In genomic region chr11:57539841-57540418, GRCm38 (mm10) we compare ENCODE assay signal across 26 mouse cellular contexts. TPM values are rescaled to one million over a fixed set of nuclear protein-coding genes. Genes with fewer than 3 reads are reported as not detected.
DNase-seq lines count a peak whose midpoint lies in the region; ATAC-seq lines count a peak whose summit lies in the region.
"Had no signal": no experiment of that assay in that cellular context is flagged by ENCODE, and none has a peak within 500 bp of the region (broad histone marks: within the 10 kb centered on the region; RNA-seq: fewer than 3 reads in every experiment).

No protein-coding gene starts in this region.

- no peaks in the 10 kb centered on the region for H3K9me3 ChIP-seq in forebrain, embryonic 13.5 days (replicated peaks)
- no peaks in the 10 kb centered on the region for H3K9me3 ChIP-seq in forebrain, embryonic 12.5 days
- no peaks in the 10 kb centered on the region for H3K9me3 ChIP-seq in midbrain, embryonic 12.5 days
- H3K9me3 ChIP-seq in midbrain, embryonic 16.5 days (replicated peaks; ENCODE audit: control insufficient read depth, low read length, poor library complexity, severe bottlenecking): no peaks in the 10 kb centered on the region
- H3K9me3 ChIP-seq in forebrain, embryonic 15.5 days: no peaks in the 10 kb centered on the region
- H3K9me3 ChIP-seq: G1E; hindbrain, embryonic 12.5 days; limb, embryonic 10.5 days; liver, embryonic 15.5 days; neural tube, embryonic 15.5 days had no signal

- no peak overlapping the region for H3K4me3 ChIP-seq in forebrain, embryonic 13.5 days
- no peak overlapping the region for H3K4me3 ChIP-seq in forebrain, embryonic 12.5 days (replicated peaks)
- H3K4me3 ChIP-seq in midbrain, embryonic 12.5 days: no peak overlapping the region
- no peak overlapping the region for H3K4me3 ChIP-seq in midbrain, embryonic 16.5 days (ENCODE audit: low read depth, low read length)
- H3K4me3 ChIP-seq in forebrain, embryonic 15.5 days: no peak overlapping the region
- H3K4me3 ChIP-seq: heart, adult 2 months; heart, embryonic 13.5 days; hindbrain, embryonic 12.5 days; limb, embryonic 10.5 days; liver, embryonic 15.5 days; neural tube, embryonic 15.5 days had no signal

- H3K27me3 ChIP-seq in forebrain, embryonic 13.5 days: no peaks in the 10 kb centered on the region
- H3K27me3 ChIP-seq in forebrain, embryonic 12.5 days: no peaks in the 10 kb centered on the region
- H3K27me3 ChIP-seq in midbrain, embryonic 12.5 days: no peaks in the 10 kb centered on the region
- no peaks in the 10 kb centered on the region for H3K27me3 ChIP-seq in midbrain, embryonic 16.5 days (ENCODE audit: control insufficient read depth, insufficient read depth, low read depth, low read length)
- no peaks in the 10 kb centered on the region for H3K27me3 ChIP-seq in forebrain, embryonic 15.5 days
- H3K27me3 ChIP-seq: CH12.LX; heart, embryonic 13.5 days; hindbrain, embryonic 12.5 days; liver, embryonic 15.5 days; neural tube, embryonic 15.5 days had no signal

- 66% methylated on average over 5 of the region's 5 CpGs for WGBS in forebrain, embryonic 13.5 days
- WGBS in forebrain, embryonic 12.5 days: 69% methylated on average over 5 of the region's 5 CpGs
- WGBS in midbrain, embryonic 12.5 days: 75% methylated on average over 5 of the region's 5 CpGs
- WGBS in midbrain, embryonic 16.5 days: 72% methylated on average over 5 of the region's 5 CpGs
- WGBS in forebrain, embryonic 15.5 days: 59% methylated on average over 5 of the region's 5 CpGs

- no peak overlapping the region for H3K9ac ChIP-seq in forebrain, embryonic 13.5 days
- no peak overlapping the region for H3K9ac ChIP-seq in forebrain, embryonic 12.5 days
- no peak overlapping the region for H3K9ac ChIP-seq in midbrain, embryonic 12.5 days (replicated peaks)
- no peak overlapping the region for H3K9ac ChIP-seq in midbrain, embryonic 16.5 days (ENCODE audit: low read depth, low read length)
- H3K9ac ChIP-seq in forebrain, embryonic 15.5 days (replicated peaks): no peak overlapping the region
- H3K9ac ChIP-seq: heart, embryonic 13.5 days; hindbrain, embryonic 12.5 days; liver, embryonic 15.5 days; neural tube, embryonic 15.5 days had no signal

- no peak for DNase-seq in lung, adult 18-20 months
- DNase-seq in cerebellum, adult 9-10 months: no peak
- DNase-seq: adrenal gland, postnatal 14 days; B cell, adult 2 months; cerebellum, adult 2 months; gastrocnemius, postnatal 25 days; heart, adult 2 months; kidney, adult 18-20 months; liver; lung, postnatal 4 days; right cerebral cortex, adult 18-20 months; thymus, postnatal 14 days had no signal

- ATAC-seq in forebrain, embryonic 13.5 days: no peak
- ATAC-seq in forebrain, embryonic 12.5 days (ENCODE audit: low FRiP score): no peak
- no peak for ATAC-seq in midbrain, embryonic 12.5 days (ENCODE audit: low FRiP score, low read depth)
- ATAC-seq in midbrain, embryonic 16.5 days: no peak
- ATAC-seq in forebrain, embryonic 15.5 days (replicated peaks): peak; percentile 29; the same call in 1 of the 2 replicates
- ATAC-seq: inflammation-experienced regulatory T-cells, adult 6 months had no signal

- no peak overlapping the region for H3K4me2 ChIP-seq in forebrain, embryonic 13.5 days
- H3K4me2 ChIP-seq in forebrain, embryonic 12.5 days: no peak overlapping the region
- no peak overlapping the region for H3K4me2 ChIP-seq in midbrain, embryonic 12.5 days (replicated peaks)
- H3K4me2 ChIP-seq in midbrain, embryonic 16.5 days (ENCODE audit: low read length): no peak overlapping the region
- H3K4me2 ChIP-seq in forebrain, embryonic 15.5 days (replicated peaks): no peak overlapping the region
- H3K4me2 ChIP-seq: heart, embryonic 13.5 days; hindbrain, embryonic 12.5 days; liver, embryonic 15.5 days; neural tube, embryonic 15.5 days had no signal

- H3K36me3 ChIP-seq in forebrain, embryonic 13.5 days (ENCODE audit: poor library complexity, severe bottlenecking): no peaks in the 10 kb centered on the region
- H3K36me3 ChIP-seq in forebrain, embryonic 12.5 days (replicated peaks): no peaks in the 10 kb centered on the region
- no peaks in the 10 kb centered on the region for H3K36me3 ChIP-seq in midbrain, embryonic 12.5 days
- H3K36me3 ChIP-seq in midbrain, embryonic 16.5 days (ENCODE audit: control insufficient read depth, insufficient read depth, low read length): no peaks in the 10 kb centered on the region
- H3K36me3 ChIP-seq in forebrain, embryonic 15.5 days: no peaks in the 10 kb centered on the region
- H3K36me3 ChIP-seq: G1E; heart, embryonic 13.5 days; hindbrain, embryonic 12.5 days; liver, embryonic 15.5 days; neural tube, embryonic 15.5 days had no signal

- H3K4me1 ChIP-seq in forebrain, embryonic 13.5 days: peaks cover 12% of the 10 kb centered on the region
- H3K4me1 ChIP-seq in forebrain, embryonic 12.5 days: peaks cover 9% of the 10 kb centered on the region; the same call in 1 of the 2 replicates
- peaks cover 11% of the 10 kb centered on the region; the same call in 1 of the 2 replicates for H3K4me1 ChIP-seq in midbrain, embryonic 12.5 days
- peaks cover 3% of the 10 kb centered on the region for H3K4me1 ChIP-seq in midbrain, embryonic 16.5 days (ENCODE audit: control insufficient read depth, insufficient read depth, low read length)
- H3K4me1 ChIP-seq in forebrain, embryonic 15.5 days: peaks cover 24% of the 10 kb centered on the region
- H3K4me1 ChIP-seq: limb, embryonic 10.5 days; liver, embryonic 15.5 days; neural tube, embryonic 15.5 days had no signal

- H3K27ac ChIP-seq in forebrain, embryonic 13.5 days: peak overlapping the region; percentile 52
- H3K27ac ChIP-seq in forebrain, embryonic 12.5 days: no peak overlapping the region
- peak overlapping the region; percentile 52 for H3K27ac ChIP-seq in midbrain, embryonic 12.5 days (replicated peaks)
- H3K27ac ChIP-seq in midbrain, embryonic 16.5 days (ENCODE audit: low read length): no peak overlapping the region
- H3K27ac ChIP-seq in forebrain, embryonic 15.5 days (replicated peaks): peak overlapping the region; percentile 78
- H3K27ac ChIP-seq: heart, adult 2 months; heart, embryonic 13.5 days; hindbrain, embryonic 12.5 days; kidney, postnatal 0 days; limb, embryonic 10.5 days; liver, embryonic 15.5 days; neural tube, embryonic 15.5 days had no signal

RNA-seq across cellular contexts. Expression of gene Mfap3, which starts 21.5 kb away (rescaled TPM):
- polyA plus RNA-seq in forebrain, embryonic 13.5 days (2015; fragmentation: Nextera tagmentation; extraction: Ambion mirVana): 61.6 and 62.6 TPM in 2 replicates
- polyA plus RNA-seq in forebrain, embryonic 12.5 days (2016; fragmentation: Nextera tagmentation; extraction: Ambion mirVana): 51.6 and 58.1 TPM in 2 replicates
- polyA plus RNA-seq in midbrain, embryonic 12.5 days (2016; fragmentation: Nextera tagmentation; extraction: Ambion mirVana): 57.9 and 59.4 TPM in 2 replicates
- 63.8 and 64.3 TPM in 2 replicates for polyA plus RNA-seq in midbrain, embryonic 16.5 days (2015; fragmentation: Nextera tagmentation; extraction: Ambion mirVana)
- polyA plus RNA-seq in forebrain, embryonic 15.5 days (2015; fragmentation: Nextera tagmentation; extraction: Ambion mirVana): 71.7 and 75.5 TPM in 2 replicates

RNA-seq across cellular contexts. Expression of gene Fam114a2, which starts 21.5 kb away (rescaled TPM):
- 92.9 TPM in 2 replicates for polyA plus RNA-seq in forebrain, embryonic 13.5 days (2015; fragmentation: Nextera tagmentation; extraction: Ambion mirVana)
- polyA plus RNA-seq in forebrain, embryonic 12.5 days (2016; fragmentation: Nextera tagmentation; extraction: Ambion mirVana): 79.0 and 81.5 TPM in 2 replicates
- polyA plus RNA-seq in midbrain, embryonic 12.5 days (2016; fragmentation: Nextera tagmentation; extraction: Ambion mirVana): 81.0 and 88.1 TPM in 2 replicates
- polyA plus RNA-seq in midbrain, embryonic 16.5 days (2015; fragmentation: Nextera tagmentation; extraction: Ambion mirVana): 77.4 and 88.9 TPM in 2 replicates
- 107 and 111 TPM in 2 replicates for polyA plus RNA-seq in forebrain, embryonic 15.5 days (2015; fragmentation: Nextera tagmentation; extraction: Ambion mirVana)

Comparison
In these comparisons a context has a peak if more than half of its experiments do, and no peak if none do; other contexts are left out.
1. H3K27ac ChIP-seq: peak in forebrain, embryonic 13.5 days (single experiment), midbrain, embryonic 12.5 days (single experiment) and forebrain, embryonic 15.5 days (single experiment); none in forebrain, embryonic 12.5 days (single experiment) and midbrain, embryonic 16.5 days (single experiment).